Mouse (Mus musculus) G1E (cell line): Measurements from ENCODE around the gene Col4a2.

ENCODE experiments used
- CTCF ChIP-seq: IDR thresholded peaks from 2 replicates; pipeline ENCODE4 v1.5.1; 2012; ENCODE audit warnings: low read depth, low read length, inconsistent platforms, mixed read lengths
- TAL1 ChIP-seq: conservative IDR thresholded peaks from 2 replicates; pipeline ENCODE4 v1.6.1; 2012; ENCODE audit warnings: low read depth, low read length, inconsistent platforms, mixed read lengths

- TF ChIP-seq CTCF (no peak), TAL1 (no peak)
These were observed 2.0 kb downstream of the Col4a2 start for GRCm38 (mm10) chr8:11314613-11315012.
